Mouse (Mus musculus) B cell, adult 2 months (primary cell): ENCODE data around the gene Vps33b.

ENCODE experiments used
- DNase-seq, 2 experiments: peaks; one replicate each; pipeline ENCODE4 v3.0.0; 2022

The Vps33b gene

DNA sequence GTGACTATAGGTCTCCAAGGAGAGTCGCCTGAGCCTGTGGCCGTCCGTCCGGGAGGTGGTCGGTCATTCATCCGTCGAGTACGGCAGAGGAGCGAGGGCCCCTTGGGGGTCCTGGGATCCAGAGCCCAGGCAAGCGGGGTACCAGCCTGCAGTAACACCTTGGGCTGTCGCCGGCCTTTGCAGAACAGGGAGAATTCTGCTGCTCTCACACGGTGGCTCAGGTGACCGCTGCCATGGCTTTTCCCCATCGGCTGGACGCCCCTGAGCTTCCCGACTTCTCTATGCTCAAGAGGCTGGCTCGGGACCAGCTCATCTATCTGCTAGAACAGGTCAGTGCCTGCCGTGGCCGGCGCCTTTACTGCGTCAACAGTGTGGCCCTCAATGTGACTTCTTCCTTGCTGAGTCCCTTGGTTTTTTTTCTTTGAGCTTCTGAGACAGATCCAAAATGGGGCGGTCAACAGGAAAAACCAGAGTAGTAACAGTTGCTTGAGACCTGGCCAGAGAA, 354 bp downstream of the Vps33b start:
- no peak for DNase-seq

DNA sequence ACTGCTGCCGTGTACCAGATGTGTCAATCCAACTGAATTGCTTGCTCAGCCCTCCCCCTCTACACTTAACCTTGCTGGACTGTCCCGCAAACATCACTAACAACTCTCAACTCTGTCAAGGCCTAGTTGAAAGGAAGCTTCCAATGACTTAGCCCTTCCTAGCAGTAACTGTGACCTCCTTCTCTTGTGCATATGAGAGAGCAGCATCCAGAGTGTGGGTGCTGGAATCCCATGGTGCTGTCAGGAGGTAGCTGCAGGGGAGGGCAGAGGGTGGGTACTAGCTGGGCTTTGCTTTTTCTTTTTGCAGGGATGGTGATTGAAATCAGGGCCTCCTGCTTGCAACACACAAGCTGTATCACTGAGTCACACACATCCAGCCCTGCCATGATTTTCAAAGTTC, 4.0 kb downstream of the Vps33b start:
- no peak for DNase-seq

DNA sequence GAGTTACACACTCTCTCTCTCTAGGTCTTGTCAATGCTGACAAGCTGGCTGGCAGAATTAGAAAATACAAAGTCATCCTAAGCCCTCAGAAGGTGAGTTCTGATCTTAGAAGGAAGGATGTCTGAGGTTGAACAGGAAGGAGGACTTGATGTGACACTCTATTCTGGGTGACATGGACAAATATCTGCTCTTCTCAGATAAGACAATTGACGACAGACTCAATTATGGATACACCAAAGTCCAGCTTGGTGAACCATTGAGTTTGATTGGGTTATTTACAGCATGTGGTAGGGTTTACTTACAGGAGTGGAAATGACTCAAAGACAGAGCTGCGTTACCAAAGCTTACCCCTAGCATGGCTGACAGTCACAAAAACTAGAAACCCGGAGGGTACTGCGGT, 6.9 kb downstream of the Vps33b start:
- no peak for DNase-seq

DNA sequence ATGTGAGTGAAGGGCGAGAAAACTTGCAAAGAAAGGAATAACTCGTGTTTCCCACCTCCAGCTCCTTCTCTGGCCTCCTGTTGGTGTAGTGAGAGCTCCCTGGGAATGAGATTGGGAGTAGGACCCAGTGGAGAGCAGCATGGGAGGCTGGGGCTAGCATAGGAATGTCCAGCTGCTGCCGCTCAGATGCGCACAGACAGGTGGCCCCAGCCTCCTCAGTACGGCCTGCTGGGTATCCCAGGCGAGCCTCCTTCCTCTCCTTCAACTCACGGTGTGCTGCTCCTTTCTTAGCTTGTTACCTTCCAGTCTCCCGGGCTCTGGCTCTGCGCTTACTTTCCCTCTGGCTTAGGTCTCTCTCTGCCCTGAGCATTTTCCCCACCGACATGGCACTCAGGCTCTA, 10.6 kb downstream of the Vps33b start:
- DNase-seq: no peak

DNA sequence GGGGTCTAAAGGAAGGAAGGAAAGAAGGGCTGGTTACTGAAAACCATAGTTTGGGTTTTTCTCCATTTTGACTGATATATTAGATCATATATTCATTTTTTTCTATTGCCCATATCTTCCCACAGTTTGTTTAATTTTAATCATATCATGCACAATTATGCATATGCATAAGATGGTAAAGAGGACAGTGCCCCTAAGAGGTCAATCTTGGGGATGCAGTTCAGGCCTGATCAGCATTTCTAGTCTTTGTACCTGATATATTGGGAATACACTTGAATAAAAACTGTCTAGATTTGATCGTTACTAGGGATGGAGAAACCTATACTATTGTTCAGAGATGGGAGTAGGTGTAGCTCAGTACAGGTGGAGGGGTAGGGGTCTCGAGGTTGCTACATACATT, 11.5 kb downstream of the Vps33b start:
- DNase-seq: peak in 1 of 2 experiments; percentile 36

DNA sequence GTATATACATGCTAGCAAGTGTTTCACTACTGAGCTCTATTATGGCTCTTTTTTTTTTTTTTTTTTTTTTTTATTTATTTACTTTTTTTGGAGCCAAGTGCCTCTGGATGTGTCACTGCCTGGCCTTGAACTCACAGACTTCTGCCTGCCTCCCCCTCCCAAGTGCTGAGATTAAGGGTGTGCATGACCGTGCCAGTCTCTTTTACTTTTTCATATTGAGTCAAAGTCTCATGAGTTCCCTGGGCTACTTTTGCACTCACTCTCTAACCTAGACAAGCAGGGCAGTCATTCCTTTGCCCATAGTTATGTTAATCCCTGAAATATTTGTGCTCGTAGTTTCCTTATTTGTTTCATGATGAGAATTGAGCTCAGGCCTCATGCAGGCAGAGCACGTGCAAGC, 12.2 kb downstream of the Vps33b start:
- no peak for DNase-seq

DNA sequence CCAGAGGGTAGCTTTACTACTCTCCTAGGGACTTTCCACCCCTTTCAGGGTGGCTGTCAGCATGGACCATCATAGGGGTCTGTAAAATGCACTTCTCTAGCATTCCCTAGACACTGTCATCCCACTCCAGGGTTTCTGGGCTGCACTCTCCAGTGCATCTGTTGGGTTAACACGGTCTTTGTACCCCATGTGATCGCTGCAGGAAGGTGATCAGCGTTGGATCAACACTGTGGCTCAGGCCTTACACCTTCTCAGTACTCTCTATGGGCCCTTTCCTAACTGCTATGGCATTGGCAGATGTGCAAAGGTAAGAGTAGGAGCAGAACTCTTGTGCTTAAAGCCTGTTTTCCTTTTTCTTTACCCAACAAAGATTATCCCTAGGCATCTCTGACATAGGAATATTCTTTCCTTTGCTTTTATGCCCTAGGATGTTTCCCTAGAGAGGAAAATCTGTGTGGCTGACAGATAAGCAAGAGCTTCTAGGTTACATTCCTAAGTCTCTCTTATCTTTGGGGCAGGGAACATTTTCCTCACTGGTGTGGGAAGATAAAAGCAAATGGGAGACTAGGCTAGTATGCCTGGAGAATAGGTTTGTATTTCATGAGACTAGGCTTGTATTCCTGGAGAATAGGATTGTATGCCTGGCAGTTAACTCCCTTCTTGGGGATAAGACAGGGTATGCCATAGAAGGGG, 13.9 kb downstream of the Vps33b start:
- DNase-seq: no peak

DNA sequence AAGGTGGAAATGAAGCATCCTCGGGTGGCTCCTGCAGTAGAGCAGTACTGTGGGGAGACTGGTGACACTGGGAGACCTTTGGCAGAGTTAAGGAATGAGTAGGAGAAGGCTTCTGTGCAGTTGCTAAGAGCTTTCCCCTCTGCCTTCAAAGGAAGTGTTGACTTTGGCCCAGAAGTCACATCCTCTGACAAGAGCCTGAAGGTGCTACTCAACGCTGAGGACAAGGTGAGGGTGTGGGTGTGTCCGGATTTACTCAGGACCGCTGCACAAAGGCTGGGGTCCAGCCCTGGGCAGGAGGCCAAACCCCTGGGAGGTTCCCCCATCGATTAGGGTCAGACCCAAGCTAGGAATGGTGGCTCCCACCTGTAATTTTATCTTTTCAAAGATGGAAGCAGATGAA, 14.9 kb downstream of the Vps33b start:
- no peak for DNase-seq

DNA sequence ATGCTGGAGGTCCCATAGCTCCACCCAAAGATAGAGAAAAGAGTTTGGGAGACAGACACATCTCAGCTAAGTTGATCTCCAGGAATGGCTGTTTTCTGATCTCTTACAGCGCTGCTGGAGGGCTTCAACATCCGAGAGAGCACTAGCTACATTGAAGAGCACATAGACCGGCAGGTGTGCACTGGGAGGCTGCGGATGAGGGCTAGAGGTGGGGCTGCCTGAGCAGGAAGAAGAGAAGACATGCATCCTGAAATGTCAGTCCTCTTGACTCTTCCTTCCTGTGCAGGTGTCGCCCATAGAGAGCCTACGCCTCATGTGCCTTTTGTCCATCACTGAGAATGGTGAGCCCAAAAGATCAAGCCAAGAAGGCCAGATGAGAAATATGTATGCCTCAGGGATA, 16.3 kb downstream of the Vps33b start:
- no peak for DNase-seq

DNA sequence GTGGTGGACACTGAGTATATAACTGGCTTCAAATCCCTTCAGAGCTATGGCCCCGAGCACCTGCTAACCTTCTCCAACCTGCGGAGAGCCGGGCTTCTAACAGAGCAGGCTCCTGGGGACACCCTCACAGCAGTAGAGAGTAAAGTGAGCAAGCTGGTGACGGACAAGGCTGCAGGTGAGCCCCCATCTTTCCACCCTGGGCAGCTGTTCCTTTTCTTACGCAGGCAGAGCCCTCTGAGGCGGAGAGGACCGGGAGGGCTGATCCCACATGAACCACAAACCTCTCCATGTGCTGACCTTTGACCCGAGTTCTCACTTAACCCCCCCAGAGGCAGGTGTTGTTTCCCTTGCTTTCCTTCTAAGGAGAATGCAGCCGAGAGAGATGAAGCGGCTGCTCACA, 18.3 kb downstream of the Vps33b start:
- no peak for DNase-seq

DNA sequence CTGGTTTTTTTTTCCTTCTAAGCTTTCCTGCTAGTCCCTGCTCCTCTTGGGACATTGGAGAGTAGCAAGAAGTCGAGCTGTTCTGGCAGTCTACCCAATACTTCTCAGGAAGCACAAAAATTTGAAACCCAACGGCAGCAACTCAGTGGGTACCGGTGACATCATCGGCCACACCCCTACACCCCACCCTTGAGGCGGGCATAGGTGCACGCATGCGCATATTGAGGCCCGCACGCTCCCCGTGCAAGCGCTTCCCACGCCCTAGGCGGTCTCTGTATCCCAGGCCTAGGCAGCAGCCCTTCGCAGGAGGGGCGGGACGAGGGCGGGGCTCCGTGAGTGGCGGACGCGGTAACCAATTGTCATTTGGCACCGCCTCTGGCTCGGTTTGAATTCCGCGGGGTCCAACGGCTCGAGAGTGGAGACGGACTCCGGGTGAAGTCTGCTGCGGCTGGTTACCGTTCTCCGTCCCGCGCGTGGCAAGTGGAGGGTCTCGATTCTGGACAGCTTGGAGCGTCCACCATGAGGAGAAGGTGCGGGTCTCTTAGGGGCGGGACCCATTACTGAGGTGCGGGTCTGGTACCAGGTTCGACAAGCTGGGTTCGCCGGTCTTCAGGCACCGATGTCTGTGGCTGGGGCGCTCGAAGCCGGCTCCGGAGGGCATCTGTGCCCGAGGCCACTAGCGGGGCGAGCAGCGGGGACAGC, 24.8 kb downstream of the Vps33b start, which contains the start of gene Prc1:
Prc1 (plus strand) TSS at position 389 of the 702 bp plus-strand sequence.
- peak; percentile 98 to 99 for DNase-seq

DNA sequence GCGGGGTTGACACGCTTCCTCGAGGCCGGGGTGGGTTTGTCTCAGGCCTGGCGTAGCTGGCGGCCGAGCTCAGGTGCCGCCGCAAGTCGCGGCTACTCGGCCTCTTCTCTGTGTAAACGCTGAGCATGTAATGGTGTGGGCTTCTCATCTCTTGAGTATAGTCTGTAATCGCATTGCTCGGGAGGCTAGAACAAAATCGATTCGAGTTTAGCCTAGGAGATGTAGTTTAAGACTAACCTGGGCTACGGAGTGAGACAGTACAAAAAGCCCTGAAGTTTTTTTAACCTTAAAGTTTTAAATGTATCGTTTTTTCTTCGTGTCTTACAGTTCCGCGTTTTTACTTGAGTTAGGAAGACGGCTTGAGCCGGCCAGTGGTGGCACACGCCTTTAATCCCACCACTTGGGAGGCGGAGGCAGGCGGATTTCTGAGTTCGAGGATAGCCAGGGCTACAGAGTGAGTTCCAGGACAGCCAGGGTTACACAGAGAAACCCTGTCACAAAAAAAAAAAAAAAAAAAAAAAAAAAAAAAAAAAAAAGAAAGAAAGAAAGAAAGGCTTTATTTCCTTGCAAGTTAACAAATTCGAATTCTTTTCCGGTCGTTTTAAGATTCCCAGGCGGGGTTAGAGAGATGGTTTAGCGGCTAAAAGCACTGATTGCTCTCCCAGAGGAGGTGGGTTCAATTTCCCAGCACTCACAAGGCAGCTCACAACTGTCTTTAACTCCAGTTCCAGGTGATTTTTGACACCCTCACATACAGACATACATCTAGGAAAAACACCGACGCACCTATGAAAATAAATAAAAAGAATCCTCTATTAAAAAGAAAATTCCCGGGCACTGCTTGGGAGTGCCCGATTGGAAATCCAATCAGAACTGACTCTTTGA, 25.6 kb downstream of the Vps33b start:
- peak; percentile 10 to 14 for DNase-seq

DNA sequence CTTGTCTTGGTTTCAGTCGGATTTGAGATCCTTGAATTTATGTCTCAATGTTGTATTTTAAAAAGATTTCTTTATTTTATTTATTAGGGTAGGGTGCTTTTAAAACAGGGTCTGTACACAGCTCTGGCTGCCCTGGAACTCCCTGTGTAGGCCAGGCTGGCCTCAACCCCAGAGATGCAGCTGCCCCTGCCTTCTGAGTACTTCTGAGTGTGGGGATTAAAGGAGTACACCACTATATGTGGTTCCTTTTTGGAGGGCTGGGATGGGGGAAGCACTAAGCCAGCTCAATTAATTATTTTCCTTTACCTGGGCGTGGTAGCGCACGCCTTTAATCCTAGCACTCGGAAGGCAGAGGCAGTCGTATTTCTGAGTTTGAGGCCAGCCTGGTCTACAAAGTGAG, 27.0 kb downstream of the Vps33b start:
- no peak for DNase-seq

DNA sequence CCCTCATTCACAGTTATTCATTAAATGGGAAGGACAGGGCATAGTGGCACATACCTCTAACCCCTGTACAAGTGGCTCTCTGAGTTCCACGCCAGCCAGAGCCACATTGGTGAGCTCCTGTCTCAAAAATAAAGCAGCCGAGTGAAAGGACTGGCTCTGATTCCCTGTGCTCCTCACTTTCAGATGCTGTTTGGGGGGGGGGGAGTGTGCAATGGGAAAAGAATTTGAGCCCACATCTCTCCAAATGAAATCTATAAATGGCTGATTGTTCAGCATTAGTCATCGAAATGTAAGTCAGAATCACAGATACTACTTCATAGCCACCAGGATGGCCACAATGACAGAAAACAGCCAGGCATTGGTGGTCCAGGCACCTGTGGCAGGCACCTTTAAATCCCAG, 27.6 kb downstream of the Vps33b start:
- DNase-seq: no peak

DNA sequence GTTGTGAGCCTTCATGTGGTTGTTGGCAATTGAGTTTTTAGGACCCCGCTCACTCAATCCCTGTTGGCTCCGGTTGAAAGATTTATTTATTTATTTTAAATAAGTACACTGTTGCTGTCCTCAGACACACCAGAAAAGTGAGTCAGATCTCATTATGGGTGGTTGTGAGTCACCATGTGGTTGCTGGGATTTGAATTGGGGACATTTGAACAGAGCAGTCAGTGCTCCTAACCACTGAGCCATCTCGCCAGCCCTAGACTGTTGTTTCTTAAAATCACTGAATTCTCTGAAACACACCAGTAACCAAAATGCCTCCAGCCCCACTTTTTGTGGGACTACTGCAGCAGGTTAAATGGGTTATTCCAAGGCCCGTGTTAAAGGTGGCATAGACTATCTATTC, 29.3 kb downstream of the Vps33b start:
- no peak for DNase-seq

DNA sequence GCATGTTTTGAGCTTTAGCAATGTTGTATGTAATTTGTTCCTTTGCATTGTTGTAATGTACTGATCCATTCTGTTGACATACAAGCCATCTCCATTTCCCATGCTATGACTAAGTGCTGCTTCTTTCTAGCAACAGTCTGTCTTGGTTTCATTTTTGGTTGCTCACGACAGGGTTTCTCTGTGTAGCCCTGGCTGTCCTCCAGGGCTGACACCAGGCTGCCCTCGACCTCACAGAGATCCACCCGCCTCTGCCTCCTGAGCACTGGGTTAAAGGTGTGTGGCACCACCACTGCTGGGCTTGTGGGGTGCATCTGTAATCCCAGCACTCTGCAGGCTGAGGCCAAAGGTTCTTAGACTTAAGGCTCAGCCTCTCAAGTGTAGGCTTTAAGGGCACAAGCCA, 30.1 kb downstream of the Vps33b start:
- DNase-seq: no peak

DNA sequence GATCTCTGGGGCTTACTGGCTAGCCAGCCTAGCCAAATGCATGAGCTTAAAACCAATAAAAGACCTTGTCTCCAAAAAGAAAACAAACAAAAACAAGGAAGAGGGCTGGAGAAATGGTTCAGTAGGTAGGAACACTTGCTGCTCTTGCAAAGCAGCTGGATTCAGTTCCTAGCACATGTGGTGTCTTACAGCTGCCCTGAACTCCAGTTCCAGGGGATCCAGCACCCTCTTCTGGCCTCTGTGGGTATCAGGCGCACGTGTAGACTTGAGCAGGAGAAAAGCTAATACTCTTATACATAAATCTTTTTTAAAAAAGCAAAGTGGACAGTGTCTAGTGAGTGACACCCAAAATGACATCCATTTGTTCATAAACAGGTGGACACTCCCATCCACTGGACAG, 32.1 kb downstream of the Vps33b start:
- no peak for DNase-seq

DNA sequence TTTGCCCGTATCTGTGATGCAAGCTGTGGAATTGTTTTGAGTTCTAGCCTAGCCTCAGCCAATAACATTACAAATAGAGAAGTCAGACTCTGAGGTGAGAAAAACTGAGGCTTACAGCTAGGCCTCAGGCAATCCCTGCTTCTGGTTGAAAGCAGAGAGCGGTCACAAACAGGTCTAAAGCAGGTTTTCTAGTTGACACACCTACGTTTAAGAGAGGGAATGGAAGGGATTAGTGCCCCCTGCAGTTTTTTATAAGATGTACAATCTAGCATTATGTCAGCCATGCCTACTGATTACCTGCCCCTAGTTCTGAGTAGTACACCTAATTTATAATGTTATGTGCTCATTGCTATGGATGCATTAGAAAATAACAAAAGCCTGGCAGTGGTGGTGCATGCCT, 38.3 kb downstream of the Vps33b start:
- DNase-seq: no peak

DNA sequence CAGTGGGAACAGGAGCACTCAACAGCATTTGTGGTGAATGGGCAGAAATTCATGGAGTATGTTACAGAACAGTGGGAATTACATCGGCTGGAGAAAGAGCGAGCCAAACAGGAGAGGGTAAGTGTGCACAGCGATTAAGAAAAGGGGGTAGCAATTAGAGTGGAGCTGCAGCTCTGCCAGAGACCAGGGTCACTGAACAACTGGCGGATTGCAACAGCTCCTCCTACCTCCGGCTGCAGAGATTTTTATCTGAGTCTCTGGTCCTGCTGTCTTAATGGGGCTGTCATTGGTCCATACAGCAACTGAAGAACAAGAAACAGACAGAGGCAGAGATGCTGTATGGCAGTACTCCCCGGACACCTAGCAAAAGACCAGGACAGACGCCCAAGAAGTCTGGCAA, 41.3 kb downstream of the Vps33b start:
- DNase-seq: no peak

DNA sequence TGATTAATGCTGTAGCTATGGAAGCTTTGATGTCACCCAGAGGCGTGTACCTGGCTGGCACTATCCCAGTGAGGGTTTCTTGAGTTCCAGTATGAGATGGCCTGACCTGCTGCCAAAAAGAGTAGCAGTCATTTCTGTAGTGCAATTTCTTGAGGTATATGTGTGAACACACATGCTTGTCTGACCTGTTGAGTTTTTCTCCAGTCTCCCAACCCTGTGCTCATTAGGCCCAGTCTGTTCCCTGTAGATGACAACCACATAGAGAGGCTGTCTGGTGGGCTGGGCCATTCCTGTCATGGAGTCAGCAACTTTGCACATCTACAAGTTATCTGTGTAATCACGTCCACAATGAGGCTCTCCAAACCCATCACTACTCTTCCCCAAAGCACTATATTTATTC, 46.3 kb downstream of the Vps33b start:
- no peak for DNase-seq

DNA sequence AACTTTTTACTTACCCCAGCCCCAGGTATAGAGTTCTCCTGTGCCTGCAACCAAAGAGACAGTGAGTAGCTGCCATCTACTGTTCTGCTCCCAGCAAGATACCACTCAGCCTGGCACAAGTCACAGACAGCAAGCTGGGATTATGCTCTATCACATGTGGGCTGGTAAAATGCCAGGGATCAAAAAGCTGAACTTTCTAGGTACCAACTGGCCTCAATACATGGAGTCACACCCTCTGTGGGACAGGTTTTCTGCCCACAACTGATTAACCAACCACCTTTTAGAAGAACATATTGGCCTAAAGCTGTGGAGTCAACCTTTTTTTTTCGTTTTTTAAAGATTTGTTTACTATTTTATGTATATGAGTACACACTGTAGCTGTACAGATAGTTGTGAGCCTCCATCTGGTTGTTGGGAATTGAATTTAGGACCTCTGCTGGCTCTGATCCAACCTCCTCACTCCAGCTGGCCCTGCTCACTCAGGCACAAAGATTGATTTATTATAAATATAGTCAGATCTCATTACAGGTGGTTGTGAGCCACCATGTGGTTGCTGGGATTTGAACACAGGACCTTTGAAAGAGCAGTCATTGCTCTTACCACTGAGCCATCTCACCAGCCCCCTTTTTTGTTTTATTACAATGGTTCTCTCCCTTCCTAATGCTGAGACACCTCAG, 48.1 kb downstream of the Vps33b start:
- no peak for DNase-seq

DNA sequence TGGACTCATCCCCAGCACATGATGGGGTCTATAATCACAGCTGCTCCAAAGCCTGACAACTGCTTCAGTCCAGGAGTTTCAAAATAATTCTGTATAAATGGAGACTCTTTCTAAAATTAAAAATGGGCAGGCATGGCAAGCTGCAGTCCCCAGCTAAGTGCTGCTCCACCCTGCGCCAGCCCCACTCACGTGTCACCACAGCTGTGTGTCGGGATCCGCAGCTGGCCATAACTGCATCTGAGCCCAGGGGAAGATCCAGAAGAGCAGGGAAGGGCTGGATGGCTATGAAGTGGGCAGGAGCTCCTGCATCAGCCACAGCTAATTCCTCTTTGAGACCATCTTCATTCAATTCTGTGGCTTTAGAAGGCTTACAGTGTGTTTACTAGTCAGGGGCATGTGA, 49.2 kb downstream of the Vps33b start:
- DNase-seq: no peak
